Mouse (Mus musculus) kidney, postnatal 36 days (tissue): ENCODE results near the gene Cysrt1.
"Not testable (repeated sequence)": the region's sequence is repeated elsewhere in the genome, so short reads cannot be mapped to it uniquely, and the experiment has no call there.

Source experiments
- DNase-seq, 2 experiments: peaks; one replicate each; pipeline ENCODE4 v3.0.0; 2021 to 2022; ENCODE audit warnings: mixed read lengths in 2 of 2

Cysrt1 gene

DNA sequence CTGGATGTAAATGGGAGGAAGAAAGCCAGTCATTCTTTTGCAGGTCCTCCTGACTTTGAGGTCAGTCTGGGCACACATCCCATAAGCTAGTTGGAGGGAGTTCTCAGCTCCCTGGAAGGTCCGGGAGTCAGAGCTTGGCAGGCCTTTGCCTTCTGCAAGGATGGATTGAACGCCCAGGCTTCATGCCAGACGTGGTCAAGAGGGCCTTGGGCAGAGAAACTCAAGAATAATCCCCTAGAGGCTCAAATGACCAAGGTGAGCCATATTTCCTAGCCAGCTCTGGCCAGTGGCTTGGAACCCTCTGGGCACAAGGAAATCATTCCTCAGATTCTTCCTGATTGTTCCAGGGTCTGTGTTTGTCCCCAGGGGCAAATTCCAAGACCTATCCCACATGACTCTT lies 22.6 kb upstream of the Cysrt1 start:
- peak; percentile 89 to 90 for DNase-seq

DNA sequence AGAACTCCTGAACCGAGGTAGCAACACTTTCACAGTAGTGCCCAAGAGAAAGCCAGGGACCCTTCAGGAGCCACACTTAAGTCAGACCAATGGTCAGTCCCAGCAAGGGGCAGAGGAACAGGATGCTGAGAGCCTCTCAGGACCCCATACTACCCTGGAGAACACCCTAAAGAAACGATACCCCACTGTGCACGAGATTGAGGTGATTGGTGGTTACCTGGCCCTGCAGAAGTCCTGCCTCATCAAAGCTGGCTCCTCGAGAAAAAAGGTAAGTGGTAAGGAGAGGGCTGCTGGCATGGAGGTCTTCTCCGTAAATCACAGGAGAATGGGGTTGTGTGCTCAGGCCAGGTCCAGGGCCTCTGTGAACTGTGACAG lies 22.0 kb upstream of the Cysrt1 start:
- no peak for DNase-seq

DNA sequence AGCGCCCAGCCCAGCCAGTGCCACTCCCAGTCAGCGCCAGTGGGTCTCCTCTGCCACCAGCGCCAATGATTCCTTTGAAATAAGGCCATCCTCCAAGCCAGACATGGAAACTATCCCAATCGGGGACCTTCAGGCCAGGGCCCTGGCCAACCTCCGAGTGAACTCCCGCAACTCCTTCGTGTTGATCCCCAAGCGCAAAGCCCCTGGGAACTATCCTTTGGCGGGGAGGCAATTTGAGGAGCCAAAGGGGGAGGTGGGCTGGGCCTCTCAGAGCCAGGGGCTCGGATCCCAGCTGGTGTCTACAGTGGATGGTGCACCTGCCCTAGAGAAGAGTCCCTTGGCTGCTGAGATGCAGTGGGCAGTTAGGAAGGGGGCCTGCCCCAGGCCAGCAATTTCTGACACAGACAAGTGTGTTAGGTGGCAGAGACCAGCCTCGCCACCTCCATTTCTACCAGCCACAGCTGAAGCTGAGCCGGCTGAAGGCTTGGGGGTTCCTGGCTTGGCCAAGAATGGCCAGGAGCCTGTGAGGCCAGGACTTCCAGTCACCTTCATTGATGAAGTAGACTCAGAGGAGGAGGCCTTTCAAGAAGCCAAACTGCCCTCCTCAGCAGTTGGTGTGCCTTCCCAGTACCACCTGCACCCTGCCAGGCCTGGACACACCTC lies 21.5 kb upstream of the Cysrt1 start:
- DNase-seq, result peak in 1 of 2 experiments; percentile 30

DNA sequence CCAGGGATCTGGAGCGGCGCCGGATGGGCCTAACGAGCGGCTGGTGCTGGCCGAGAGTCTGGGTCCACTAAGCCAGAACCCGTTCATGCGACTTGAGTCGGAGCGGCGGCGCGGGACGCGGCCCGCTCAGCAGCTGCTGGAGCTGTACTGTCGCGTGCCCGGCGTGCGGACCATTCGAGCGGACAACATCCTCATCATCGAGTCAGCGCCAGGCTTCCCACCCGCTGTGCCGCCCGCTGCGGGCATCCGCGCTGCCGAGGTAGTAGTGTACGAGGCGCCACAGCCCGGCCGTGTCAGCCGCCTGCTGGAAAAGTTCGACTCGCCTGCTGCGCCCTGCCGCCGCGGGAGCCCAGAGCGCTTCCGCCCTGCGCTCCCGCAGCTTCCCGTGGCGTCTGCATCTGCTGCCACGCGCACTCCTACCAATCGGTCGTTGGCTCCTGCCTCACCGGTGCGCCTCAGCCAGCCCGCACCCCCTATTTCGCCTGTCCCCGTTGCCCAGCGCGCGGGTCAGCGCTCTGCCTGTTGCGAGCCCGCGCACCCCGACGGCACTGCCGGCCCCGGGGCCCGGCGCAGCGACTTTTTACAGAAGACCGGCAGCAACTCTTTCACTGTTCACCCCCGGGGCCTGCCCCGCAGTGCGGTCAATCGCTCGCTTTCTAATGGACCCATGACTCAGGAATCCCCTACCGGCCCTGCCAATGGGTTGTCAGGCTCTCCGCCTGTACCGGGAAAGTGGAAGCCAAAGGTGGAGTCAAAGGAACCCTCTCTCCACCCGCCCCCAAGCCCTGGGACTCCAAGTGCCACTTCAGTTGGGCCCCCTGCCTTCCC lies 20.8 kb upstream of the Cysrt1 start:
- DNase-seq, result peak in 1 of 2 experiments; percentile 59

DNA sequence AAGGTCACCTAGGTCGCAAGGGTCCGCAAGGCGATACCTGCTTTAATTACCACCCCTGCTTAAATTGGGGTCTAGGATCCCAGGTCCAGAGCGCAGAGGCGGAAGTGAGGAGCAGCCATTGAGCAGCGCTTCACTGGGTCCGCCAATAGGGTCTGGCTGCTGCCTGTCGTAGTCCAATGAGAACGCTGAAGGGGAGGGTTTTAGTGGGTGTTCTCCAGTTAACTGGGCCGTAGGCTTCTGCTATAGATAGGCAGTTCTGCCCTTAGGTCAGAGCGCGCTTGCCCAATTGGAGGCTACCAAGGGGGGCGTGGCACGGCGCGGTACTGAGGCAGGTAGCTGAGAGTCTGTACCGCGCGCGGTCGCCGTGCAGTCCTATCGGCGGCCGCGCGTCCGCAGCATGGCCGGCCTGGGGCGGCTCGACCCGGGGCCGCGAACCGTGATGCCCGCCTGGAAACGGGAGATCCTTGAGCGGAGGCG lies 20.1 kb upstream of the Cysrt1 start, which contains the start of gene Tprn:
Tprn (plus strand) TSS at position 328 of the 477 bp plus-strand sequence.
- DNase-seq, result peak; percentile 97 to 99

DNA sequence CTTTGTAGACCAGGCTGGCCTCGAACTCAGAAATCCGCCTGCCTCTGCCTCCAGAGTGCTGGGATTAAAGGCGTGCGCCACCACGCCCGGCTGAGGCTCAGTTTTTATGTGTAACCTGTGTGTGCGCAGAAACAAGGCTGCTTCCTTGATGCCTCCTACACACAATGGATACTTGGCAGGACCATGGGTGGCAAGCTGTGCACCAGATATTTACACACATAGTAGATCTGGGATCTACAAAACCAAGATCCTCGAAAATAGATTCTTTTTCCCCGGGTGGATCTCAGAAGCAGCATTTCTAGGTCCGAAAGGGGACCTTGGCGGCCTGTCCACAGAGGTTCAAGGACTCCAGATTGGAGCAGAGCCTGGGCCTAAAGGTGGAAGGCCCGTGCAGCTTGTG lies 19.6 kb upstream of the Cysrt1 start:
- no peak for DNase-seq

DNA sequence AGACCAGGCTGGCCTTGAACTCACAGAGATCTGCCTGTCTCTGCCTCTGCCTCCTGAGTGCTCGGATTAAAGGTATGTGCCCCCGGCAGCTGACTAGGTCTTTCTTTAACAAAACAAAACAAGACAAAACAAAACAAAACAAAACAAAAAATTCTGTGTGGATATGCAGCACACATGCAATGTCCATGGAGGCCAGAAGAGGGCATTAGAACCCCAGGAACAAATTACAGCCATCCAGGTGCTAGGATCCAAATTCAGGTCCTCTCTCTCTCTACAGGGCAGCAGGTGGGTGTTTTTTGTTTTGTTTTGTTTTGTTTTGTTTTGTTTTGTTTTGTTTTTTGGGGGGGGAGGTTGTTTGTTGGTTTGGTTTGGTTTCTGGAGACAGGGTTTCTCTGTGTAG lies 16.6 kb upstream of the Cysrt1 start:
- peak in 1 of 2 experiments; percentile 56 for DNase-seq

DNA sequence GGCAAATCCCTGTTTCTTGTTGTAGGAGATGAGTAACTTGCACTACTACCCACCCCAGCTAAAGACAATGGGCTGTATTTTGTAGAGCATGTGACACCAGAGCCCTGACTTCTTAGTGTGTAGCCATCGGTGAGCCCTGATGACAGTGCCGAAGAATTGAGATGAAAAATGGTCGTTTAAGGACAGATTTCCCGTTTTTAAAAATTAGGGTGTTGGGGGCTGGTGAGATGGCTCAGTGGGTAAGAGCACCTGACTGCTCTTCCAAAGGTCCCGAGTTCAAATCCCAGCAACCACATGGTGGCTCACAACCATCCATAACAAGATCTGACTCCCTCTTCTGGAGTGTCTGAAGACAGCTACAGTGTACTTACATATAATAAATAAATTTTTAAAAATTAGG lies 15.0 kb upstream of the Cysrt1 start:
- not testable (repeated sequence) for DNase-seq

DNA sequence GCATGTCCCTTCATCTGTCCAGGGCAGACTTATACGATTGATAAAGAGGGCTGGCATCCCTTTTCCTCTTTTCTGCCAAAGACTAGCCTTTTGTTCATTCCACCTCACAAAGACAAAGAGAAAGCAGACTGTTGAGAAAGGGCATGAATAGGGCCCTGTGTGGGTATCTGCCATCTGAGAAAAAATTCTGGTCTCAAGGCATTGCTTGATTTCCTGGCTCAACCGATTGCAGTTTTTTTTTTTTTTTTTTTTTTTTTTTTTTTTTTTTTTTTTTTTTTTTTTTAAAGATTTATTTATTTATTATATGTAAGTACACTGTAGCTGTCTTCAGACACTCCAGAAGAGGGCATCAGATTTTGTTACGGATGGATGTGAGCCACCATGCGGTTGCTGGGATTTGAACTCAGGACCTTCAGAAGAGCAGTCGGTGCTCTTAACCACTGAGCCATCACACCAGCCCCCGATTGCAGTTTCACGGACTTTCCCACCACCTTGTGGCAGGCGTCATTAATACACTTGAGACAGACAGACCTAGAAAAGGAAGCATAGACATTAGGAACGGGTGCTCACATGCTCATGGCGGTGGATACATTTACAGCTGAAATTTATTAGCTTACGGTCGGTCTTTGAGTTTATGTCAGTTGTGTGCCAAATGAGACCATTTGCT lies 14.3 kb upstream of the Cysrt1 start:
- DNase-seq, result peak; percentile 64 to 82

DNA sequence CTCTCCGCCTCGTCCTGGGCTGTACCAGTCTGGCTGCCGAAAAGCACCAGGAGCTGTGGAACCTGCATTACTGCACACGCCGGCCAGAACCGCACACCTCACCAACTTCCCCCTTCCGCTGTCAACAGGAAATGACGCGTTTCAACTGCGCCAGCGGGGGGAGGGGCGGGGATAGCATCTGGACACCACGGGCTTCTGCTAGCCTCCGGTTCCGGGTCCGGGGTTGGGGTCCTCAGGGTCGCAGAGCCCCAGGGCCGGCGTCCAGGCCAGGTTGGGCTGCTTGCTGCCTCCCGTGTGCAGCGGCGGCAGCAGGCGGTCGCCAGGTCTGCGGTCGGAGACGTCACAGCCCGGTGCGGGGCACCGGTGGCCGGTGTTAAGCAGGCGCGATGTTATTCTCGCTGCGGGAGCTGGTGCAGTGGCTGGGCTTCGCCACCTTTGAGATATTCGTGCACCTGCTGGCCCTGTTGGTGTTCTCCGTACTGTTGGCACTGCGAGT lies 13.1 kb upstream of the Cysrt1 start, which contains the start of gene Tmem203:
Tmem203 (plus strand) TSS at position 156 of the 496 bp plus-strand sequence.
- peak; percentile 91 to 95 for DNase-seq

DNA sequence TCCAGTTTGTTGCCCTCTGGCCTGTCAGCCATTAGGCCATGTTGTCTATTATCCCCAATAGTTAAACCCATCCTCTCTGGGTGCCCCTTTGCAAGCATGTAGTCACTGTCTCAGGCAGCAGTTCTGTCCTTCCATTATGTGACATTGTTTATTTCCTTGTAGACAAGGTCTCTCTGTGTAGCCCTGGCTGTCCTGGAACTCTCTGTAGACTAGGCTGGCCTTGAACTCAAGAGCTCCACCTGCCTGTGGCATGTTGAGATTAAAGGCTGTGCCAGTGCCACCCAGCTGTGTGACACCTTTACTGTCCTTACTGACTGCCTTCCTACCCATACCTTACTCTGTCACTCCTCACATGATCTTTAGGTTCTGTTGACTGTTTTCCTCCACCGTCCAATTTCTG lies 10.1 kb upstream of the Cysrt1 start:
- DNase-seq, result peak; percentile 48 to 74

DNA sequence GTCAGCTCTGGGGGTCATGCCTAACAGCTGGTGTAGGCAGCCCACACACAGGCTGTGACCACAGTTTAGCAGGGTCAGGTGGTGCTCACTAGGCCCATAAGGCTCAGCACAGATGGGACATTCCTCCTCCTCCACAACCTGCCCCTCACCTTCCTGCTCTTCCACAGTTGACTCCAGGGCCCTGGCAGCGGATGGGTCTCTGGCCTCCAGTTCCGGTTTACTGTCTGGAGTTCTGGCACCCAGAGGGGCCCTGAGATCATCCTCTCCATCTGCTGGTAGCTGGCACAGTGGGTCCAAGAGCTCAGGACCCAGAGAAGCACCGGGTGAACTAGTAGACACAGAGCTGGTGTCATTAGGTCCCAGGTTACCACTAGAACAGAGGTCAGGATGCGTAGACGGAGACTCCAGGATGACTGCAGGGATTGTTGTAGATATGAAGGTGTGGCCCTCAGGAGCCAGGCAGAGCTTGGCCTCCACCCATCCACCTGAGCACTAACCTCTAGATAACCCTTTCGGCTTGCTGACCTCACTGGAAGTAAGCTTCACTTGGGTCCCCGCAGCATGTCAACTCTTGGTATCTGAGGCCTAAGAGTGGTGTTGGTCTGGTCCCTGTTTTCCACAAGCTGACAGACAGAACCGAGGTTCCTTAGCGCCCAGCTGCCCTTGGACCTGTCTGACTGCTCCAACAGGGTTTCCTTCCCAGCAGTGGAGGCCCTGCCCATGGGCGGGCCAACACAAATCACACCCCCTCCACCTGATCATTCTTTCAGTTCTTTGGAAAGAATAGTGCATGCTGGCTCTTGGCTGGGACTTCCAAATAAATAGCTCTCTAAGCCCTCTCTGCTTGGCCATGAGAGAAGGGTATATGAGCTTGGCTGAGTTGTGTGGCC lies 4.2 kb upstream of the Cysrt1 start, which contains the start of gene AL732309.1:
AL732309.1 (minus strand) TSS at position 681 of the 890 bp plus-strand sequence.
- DNase-seq, result peak; percentile 56 to 65

DNA sequence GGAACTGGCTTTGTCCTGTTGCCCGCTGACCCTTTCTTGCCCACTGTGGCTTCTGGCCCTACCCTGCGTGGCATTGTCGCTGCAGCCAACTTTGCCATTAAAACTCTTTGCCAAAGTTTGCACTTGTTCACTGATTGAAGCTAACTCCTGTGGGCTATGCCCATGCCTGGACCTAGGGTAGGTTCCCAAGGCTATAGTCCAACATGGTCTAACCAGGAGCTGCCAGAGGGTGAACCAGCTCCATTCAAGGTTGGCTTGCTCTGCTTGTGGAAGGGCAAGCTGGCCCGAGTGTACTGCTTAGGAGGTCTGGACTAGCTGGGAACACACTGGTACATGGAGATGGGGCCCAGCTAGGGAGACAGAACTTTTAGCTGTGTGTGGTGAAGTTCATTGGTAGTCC lies 1.9 kb upstream of the Cysrt1 start:
- peak; percentile 44 to 48 for DNase-seq

DNA sequence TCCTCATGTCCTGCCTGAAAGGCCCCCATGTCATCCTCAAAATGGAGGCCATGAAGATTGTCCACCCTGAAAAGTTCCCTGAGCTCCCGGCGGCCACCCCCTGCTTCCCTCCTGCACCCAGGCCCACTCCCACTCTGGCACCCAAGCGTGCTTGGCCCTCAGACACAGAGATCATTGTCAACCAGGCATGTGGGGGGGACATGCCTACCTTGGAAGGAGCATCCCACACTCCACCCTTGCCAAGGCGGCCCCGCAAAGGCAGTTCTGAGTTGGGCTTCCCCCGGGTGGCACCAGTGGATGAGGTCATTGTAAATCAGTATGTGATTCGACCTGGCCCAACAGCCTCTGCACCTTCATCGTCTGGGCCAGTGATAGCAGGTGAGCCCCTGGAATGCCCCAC lies 1.1 kb upstream of the Cysrt1 start:
- DNase-seq, result no peak

DNA sequence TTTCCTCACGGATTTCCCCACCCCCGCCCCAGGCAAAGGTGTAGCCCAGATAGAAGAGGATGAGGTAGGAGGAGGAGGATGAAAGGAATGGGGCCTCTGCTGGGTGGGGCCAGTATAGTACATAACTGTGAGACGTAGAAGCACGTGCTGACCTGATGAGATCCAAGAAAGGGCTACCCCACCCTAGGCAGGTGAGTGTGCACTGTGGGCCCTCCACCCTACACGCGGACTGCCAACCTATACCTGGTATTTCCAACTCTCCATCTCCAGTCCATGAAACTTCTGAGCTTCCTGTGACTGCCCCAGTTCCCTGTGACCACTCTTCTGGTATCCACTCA lies 845 bp downstream of the Cysrt1 start:
- DNase-seq, result no peak

DNA sequence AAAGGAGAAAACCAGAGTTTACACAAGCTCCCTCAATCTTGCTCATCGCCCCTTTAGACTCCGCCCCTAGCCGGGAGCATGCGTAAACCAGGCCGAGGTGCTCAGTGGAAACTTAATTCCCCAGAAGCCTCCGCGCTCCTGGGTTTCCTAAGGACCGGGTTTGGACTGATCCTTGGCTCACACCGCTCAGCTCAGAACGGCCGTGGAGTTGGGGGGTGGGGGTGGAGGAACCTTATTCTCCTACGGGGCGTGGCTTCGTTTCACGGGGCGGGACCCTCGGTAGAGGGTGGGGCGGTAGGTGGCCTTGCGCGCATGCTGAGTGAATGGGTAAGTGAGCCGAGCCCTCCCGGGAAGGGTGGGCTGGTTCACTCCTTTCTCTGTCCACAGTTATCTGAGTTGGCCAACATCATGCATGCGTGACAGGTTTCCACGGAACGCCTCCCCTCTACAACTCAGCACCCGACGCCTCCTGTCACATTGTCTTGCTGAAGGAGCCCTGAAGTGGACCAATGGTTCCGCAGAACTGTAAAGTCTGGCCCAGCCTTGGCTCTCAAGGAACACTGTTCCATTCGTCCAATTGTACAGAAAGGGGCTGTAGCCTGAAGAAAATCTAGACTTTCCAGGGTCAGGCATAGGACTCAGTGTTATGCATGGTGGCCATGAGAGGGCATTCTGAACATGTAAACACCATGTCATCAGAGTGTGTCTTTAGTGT lies 1.4 kb downstream of the Cysrt1 start:
- peak; percentile 91 for DNase-seq

DNA sequence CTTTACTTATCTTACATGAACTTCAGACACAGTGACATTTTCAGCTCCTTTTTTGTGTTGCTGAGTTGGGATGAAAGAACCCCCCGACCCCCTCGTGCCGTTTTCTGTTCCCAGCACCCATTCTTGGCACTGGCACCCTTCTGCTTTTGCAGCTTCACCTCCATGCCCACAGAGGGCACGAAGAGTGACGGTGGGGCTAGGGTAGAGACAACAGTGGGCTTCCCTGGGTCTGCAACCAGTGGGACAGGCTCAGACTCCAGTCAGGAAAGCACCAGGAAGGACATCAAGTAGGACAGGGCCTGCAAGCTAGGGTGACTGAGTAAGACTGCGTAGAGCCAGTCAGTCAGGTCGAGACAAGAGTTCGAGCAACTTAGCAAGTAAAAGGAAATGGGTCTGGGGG lies 1.9 kb downstream of the Cysrt1 start:
- DNase-seq, result no peak

DNA sequence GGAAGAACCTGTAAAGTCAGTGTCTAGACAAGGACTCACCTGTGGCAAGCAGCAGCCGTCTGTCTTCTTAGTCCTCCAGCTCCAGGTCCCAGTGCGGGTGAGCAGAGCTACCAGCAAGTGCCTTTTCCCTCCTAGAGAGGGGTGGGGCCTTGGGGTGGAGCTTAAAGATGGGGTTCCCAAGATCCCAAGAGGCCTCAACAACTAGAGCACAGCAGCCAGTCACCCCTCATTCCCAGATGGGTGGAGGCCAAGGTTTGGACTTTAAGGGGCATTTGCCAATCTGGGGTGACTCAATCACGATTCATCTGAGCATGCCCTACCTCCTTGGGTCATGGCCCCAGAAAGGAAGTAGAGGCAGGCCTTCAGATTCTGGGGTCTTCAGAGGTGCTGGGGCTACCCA lies 2.5 kb downstream of the Cysrt1 start:
- DNase-seq, result no peak

DNA sequence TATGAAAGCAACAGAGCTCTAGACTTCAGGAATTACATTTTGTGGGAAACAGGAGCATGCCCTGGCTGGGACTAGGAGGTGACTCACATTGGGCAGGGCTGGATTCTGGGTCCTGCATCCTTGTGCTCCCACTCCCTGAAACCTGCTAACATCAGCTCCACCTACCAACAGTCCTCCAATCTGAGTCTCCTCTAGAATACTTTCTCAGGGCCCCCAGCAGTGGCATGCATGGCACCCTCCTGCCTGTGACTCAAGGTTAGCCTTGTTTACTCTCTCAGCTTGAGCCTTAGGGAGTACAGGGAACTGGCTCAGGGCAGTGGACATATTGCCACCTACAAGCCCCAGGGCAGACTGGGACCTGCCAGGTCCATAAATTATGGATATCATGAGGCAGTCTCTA lies 4.1 kb downstream of the Cysrt1 start:
- DNase-seq, result no peak

DNA sequence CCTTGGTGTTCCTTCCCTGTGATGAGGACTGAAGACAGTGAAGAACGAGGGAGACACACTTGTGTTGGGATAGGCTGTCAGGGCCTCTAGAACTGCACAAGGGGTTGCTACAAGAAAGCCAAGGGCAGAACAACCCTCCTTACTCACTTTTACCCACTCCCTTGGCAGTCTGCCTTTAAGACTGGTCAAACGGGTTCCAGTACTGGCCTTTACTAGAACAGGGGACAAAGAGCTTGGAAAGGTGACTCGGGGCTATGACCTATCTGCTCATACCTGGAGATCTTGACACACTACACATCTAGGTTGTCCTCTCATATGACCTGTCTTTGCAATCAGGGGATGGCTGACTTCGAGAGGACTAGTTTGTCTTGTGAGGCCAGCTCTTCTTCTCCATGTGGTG lies 4.7 kb downstream of the Cysrt1 start:
- peak; percentile 71 to 78 for DNase-seq

DNA sequence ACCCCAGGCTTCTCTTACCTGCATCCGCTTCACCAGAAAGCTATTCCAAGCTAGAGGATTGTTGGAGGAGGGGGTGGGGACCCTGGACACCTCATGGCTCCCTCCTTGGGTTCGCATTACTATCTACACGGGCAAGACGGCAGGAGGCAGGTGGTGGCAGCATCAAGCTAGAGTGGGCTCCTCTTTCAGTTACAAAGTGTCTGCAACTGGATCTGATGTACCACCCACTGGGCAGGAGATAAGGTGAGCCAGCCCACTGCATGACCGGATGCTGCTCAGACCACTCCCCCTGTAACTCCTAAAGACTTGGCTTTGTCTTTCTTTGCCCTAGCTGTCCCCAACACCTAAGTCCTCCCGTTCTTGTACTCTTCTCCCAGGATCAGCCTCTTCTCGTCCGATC lies 5.6 kb downstream of the Cysrt1 start, which contains the start of gene Rnf224:
Rnf224 (minus strand) TSS at position 174 of the 400 bp plus-strand sequence.
- no peak for DNase-seq
